Mouse (Mus musculus): Measurements from ENCODE around the gene 2610318N02Rik. TPM values are rescaled to one million over a fixed set of nuclear protein-coding genes. Genes with fewer than 3 reads are reported as not detected.

Gene 2610318N02Rik
- polyA plus RNA-seq, 1 experiment: 24.0 TPM

DNA sequence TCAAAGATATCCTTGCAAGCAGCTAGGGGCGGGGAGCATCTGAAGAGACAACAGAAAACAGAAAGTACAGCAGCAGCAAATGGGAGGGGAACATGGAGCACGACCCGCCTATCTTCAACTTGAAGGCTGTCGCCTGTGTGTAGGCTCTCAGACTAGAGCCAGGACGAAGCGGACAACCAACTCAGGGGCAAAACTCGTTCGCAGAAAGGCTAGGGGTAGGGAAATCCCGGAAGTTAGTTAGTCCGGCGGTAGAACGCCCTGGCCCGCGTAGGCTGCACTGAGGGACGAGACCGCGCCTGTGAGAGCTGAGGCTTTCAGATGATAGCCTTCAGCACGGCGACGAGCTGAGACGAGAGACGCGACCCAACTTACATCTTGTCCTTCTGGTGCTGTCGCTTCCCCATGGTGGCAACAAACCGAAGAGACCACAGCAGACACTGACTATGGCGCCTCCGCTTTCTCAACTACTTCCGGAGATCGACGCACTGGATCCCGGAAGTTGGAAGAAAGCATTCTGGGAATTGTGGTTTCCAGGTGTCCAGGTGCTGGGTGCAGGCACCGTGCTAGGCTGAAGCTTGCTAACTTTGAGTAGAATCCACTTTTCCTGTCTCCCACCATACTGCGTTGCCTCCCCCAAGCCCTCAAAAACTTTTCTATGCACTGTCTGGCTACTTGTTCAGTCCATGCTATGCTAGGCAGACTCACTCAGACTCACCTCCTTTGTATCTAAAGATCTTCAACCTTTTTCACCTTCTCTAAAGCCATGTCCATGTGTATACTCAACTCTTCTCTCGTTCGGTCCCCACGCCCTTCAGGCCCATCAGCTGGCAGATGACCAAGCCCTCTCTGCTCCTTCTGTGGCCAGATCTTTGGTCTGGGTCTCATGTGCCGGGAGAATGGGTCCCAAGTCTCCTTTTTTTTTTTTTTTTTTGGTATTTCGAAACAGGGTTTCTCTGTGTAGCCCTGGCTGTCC, 13.9 kb downstream of the 2610318N02Rik start, which contains the start of gene Ppil2:
Gene Ppil2, minus strand, starts transcription at position 487 of the 973 bp plus-strand sequence.
- H3K27me3 ChIP-seq (replicated peaks): no peaks in the 10 kb centered on the region
- peaks cover 60% of the 10 kb centered on the region for H3K36me3 ChIP-seq (replicated peaks; ENCODE audit: low read length)
- H3K4me1 ChIP-seq: peaks cover 24% of the 10 kb centered on the region
- TF ChIP-seq FLI1 (IDR thresholded peaks at IDR 0.05; ENCODE audit: low read length) (peak; percentile 48), GATA1 (IDR thresholded peaks at IDR 0.05; ENCODE audit: borderline replicate concordance, low read length) (no peak)
- H3K9me3 ChIP-seq: no peaks in the 10 kb centered on the region
- H3K4me3 ChIP-seq (replicated peaks): peak within 1 kb of the TSS; percentile 99

DNA sequence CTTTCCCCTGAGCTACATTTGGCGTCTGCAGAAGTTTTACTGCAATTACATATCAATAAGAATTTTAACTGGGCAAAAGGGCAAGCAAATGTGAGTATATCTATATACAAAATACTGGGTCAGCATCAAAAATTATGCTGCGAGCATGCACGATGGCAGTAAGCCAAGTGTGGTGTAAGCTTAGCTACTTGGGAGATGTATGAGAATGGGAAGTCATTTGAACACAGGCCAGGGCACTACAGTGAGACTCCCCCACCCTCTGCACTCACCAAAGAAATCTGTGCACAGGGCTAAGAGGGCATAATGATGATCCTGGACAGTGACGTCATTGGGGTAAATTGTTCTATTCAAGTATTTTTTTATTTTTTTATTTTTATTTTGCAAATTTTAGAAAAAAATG, 20.4 kb downstream of the 2610318N02Rik start:
- Histone ChIP-seq H3K9me3 (no peaks in the 10 kb centered on the region), H3K27me3 (replicated peaks) (no peaks in the 10 kb centered on the region), H3K36me3 (replicated peaks; ENCODE audit: low read length) (peaks cover 94% of the 10 kb centered on the region), H3K4me1 (peaks cover 19% of the 10 kb centered on the region), H3K4me3 (replicated peaks) (no peak overlapping the region)
- TF ChIP-seq FLI1 (IDR thresholded peaks at IDR 0.05; ENCODE audit: low read length) (no peak), GATA1 (IDR thresholded peaks at IDR 0.05; ENCODE audit: borderline replicate concordance, low read length) (no peak)

DNA sequence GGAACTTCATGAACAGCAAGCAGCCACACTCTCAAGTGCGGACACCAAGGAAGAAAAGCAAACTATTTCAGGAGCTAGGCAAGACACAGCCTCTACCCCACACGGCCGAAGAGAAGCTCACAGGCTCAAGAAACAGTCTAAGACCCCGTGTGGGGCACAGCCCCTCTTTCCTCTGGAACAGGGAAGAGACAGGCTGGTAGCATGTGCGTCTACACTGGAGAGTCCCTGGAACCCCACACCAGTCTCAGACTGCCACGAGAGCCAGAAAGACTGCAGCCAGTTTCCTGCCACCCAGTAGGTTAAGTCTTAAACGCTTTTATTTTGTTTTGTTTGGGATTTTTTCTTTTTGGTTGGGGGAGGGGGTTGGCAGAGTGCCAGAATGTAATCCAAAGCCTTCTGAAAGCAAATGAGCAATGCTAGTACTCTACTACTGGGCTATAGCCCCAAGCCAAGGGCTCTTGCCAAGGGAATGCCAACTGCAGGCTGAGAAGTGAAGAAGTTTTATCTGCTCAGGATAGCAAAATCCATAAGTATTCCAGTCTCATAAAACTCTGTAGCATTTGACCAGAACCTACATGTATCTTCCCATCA, 22.2 kb downstream of the 2610318N02Rik start:
- Histone ChIP-seq H3K4me3 (replicated peaks) (no peak overlapping the region), H3K36me3 (replicated peaks; ENCODE audit: low read length) (peaks cover 93% of the 10 kb centered on the region), H3K4me1 (peaks cover 19% of the 10 kb centered on the region), H3K9me3 (no peaks in the 10 kb centered on the region), H3K27me3 (replicated peaks) (no peaks in the 10 kb centered on the region)
- TF ChIP-seq GATA1 (IDR thresholded peaks at IDR 0.05; ENCODE audit: borderline replicate concordance, low read length) (no peak), FLI1 (IDR thresholded peaks at IDR 0.05; ENCODE audit: low read length) (no peak)

DNA sequence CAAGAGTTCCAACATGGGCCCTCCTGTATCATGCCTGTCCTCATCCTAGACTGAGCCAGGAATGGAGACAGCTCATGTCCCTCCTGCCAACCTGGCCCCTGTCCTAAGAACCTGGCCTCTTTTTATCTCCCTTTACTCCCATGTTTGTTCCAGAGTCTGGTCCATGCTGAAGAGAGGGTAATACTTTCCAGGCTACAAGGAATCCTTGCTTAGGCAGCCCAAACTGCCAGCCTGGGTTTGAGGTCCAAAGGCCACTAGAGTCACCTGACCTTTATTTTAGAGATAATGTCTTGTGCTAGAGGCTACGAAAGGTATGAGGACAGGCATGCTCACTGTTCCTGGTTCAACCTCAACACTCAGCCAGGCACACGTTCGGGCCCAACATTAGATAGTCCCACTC, 28.0 kb downstream of the 2610318N02Rik start:
- TF ChIP-seq FLI1 (IDR thresholded peaks at IDR 0.05; ENCODE audit: low read length): no peak
- no peak for TF ChIP-seq GATA1 (IDR thresholded peaks at IDR 0.05; ENCODE audit: borderline replicate concordance, low read length)
- H3K4me1 ChIP-seq: peaks cover 16% of the 10 kb centered on the region
- no peaks in the 10 kb centered on the region for H3K9me3 ChIP-seq
- no peak overlapping the region for H3K4me3 ChIP-seq (replicated peaks)
- H3K36me3 ChIP-seq (replicated peaks; ENCODE audit: low read length): peaks cover 96% of the 10 kb centered on the region
- H3K27me3 ChIP-seq (replicated peaks): no peaks in the 10 kb centered on the region

DNA sequence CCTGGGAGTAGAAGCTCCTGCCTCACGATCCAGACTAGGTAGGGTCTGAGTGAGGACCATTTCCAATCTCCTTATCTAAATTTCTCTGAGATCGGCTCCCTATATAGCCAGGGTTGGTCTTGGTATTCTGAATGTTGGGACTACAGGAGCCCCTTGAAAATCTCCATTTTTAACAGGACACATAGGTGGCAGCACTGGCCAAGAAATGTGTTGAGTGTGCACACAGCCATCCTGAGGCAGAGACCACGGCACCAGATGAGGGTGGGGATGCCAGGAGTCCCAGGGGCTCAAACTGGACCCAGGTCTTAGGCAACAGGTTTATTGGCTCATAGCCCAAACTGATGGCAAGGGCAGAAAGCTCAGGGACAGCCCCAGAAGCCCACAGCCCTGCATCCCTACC, 36.6 kb downstream of the 2610318N02Rik start:
- Histone ChIP-seq H3K4me1 (peaks cover 5% of the 10 kb centered on the region; the same call in 1 of the 2 replicates), H3K27me3 (replicated peaks) (no peaks in the 10 kb centered on the region), H3K36me3 (replicated peaks; ENCODE audit: low read length) (peaks cover 100% of the 10 kb centered on the region), H3K4me3 (replicated peaks) (no peak overlapping the region), H3K9me3 (no peaks in the 10 kb centered on the region)
- TF ChIP-seq FLI1 (IDR thresholded peaks at IDR 0.05; ENCODE audit: low read length): no peak
- TF ChIP-seq GATA1 (IDR thresholded peaks at IDR 0.05; ENCODE audit: borderline replicate concordance, low read length): no peak

DNA sequence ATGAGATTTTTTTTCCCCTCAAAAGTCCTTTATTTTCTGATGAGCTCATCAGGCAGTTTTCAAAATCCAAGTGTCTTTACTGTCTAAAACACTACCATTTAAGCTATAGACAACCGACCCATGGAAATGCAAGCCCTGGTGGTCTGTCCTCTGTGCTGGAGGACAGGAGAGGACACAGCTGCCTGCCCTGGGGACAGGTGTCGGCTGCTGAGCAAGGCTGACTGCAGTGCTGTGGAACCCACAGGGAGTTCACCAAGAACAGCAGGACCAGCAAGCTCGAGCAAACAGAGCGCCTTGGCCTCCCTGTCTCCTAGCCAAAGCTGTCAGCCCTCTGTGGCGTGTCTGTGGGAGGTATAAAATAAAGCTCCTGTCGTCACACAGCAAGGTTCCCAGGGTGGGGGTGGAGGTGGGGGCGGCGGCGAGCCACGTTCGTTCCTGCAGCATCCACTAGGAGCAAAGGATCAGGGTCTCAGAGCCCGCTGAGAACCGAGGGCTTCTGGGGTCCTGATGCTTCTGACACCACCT, 38.2 kb downstream of the 2610318N02Rik start:
- H3K4me1 ChIP-seq: peaks cover 5% of the 10 kb centered on the region; the same call in 1 of the 2 replicates
- H3K9me3 ChIP-seq: no peaks in the 10 kb centered on the region
- peaks cover 100% of the 10 kb centered on the region for H3K36me3 ChIP-seq (replicated peaks; ENCODE audit: low read length)
- TF ChIP-seq GATA1 (IDR thresholded peaks at IDR 0.05; ENCODE audit: borderline replicate concordance, low read length) (no peak), FLI1 (IDR thresholded peaks at IDR 0.05; ENCODE audit: low read length) (no peak)
- H3K27me3 ChIP-seq (replicated peaks): no peaks in the 10 kb centered on the region
- no peak overlapping the region for H3K4me3 ChIP-seq (replicated peaks)

DNA sequence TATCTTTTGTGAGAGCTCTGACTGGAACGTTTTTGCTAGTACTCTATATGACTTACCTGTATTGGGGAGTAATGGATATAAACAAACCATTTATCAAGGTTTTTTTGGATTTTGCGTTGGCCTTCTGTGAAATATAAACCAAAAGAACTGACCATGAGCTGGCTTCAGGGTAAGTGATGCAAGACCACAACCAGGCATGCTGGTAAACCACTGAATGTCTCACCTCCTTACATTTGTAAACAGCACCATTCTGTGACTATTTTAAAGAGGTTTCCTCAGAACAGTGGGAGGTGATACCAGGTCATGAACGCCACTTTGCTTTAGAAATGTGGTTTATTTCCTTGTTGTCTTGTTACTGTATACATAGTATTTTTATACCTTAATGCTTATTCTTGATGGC, 38.7 kb downstream of the 2610318N02Rik start:
- TF ChIP-seq GATA1 (IDR thresholded peaks at IDR 0.05; ENCODE audit: borderline replicate concordance, low read length) (no peak), FLI1 (IDR thresholded peaks at IDR 0.05; ENCODE audit: low read length) (no peak)
- Histone ChIP-seq H3K27me3 (replicated peaks) (no peaks in the 10 kb centered on the region), H3K36me3 (replicated peaks; ENCODE audit: low read length) (peaks cover 100% of the 10 kb centered on the region), H3K4me1 (peaks cover 5% of the 10 kb centered on the region; the same call in 1 of the 2 replicates), H3K9me3 (no peaks in the 10 kb centered on the region), H3K4me3 (replicated peaks) (no peak overlapping the region)

DNA sequence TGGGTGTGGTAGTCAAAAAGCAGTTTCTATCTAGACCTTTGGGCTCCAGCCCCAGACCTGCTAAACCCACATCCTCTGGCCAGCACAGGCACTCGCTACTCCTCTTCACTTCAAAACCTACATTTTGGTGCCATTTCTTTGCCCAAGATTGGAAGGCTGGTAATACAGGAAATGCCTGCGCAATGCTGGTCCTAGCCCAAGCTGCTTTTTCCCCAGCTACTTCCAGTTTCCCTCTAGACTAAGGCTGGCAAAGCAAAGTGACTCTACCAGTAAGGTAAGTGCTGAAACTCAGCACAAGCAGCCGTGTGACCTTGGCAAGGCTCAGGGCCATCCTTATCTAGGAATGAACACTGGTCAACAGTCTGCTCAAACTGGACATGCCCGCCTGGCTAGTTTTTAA, 39.3 kb downstream of the 2610318N02Rik start:
- H3K27me3 ChIP-seq (replicated peaks): no peaks in the 10 kb centered on the region
- H3K9me3 ChIP-seq: no peaks in the 10 kb centered on the region
- H3K4me3 ChIP-seq (replicated peaks): no peak overlapping the region
- peaks cover 99% of the 10 kb centered on the region for H3K36me3 ChIP-seq (replicated peaks; ENCODE audit: low read length)
- TF ChIP-seq GATA1 (IDR thresholded peaks at IDR 0.05; ENCODE audit: borderline replicate concordance, low read length) (no peak), FLI1 (IDR thresholded peaks at IDR 0.05; ENCODE audit: low read length) (no peak)
- H3K4me1 ChIP-seq: peaks cover 3% of the 10 kb centered on the region; the same call in 1 of the 2 replicates

DNA sequence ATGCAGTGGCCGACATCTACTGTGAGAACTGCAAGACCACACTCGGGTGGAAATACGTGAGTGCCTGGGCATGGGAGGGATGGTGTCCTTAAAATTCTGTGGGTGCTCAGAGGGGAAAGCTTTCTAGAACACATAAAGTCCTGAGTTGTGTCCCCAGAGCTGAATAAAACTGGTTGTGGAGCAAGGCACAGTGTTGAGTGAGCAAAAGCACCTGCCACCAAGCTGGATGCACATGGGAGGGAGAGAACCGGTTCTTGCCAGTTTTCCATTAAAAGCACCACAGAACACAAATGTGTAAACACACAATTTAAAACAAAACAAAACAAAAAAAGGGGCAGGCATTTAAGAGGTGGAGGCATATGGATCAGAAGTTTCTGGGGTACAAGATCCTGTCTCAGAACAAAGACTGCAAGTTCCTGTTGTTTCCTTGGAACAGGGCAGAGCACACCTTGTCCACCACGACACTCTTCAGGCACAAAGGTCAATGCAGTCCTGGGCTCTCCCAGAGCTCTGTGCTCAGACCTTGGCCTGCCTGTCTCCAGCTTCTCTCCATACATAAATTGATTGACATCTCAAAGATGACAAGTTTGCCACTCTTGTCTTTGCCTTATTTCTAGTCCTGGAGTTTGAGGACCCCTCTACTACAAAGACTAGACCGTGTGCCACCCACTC, 42.7 kb downstream of the 2610318N02Rik start:
- no peaks in the 10 kb centered on the region for H3K9me3 ChIP-seq
- no peaks in the 10 kb centered on the region for H3K27me3 ChIP-seq (replicated peaks)
- no peaks in the 10 kb centered on the region; the same call in 1 of the 2 replicates for H3K4me1 ChIP-seq
- H3K4me3 ChIP-seq (replicated peaks): no peak overlapping the region
- peaks cover 69% of the 10 kb centered on the region for H3K36me3 ChIP-seq (replicated peaks; ENCODE audit: low read length)
- TF ChIP-seq FLI1 (IDR thresholded peaks at IDR 0.05; ENCODE audit: low read length): no peak
- no peak for TF ChIP-seq GATA1 (IDR thresholded peaks at IDR 0.05; ENCODE audit: borderline replicate concordance, low read length)
